Mouse (Mus musculus) neural tube, embryonic 14.5 days (tissue): ENCODE results near the gene Anxa5. TPM values are rescaled to one million over a fixed set of nuclear protein-coding genes. Genes with fewer than 3 reads are reported as not detected.

Experiments used
- ATAC-seq: fragments of 200-750 bp; cut with Nextera tagmentation; 2 replicates; pipeline ENCODE4 v1.8.0; 2017; ENCODE audit warnings: low read depth, mild to moderate bottlenecking, moderate TSS enrichment, moderate library complexity
- H3K27ac ChIP-seq: fragments of 300-500 bp; sonication (generic); 2 replicates; pipeline ENCODE4 v1.5.1; 2014; ENCODE audit warnings: low read depth, mild to moderate bottlenecking, control low read depth, low read length, moderate library complexity, mixed read lengths
- H3K27me3 ChIP-seq: fragments of 300-500 bp; sonication (generic); 2 replicates; pipeline ENCODE4 v1.6.1; 2014; ENCODE audit warnings: low read length; ENCODE audit not compliant: control insufficient read depth, insufficient read depth
- H3K36me3 ChIP-seq: fragments of 300-500 bp; sonication (generic); 2 replicates; pipeline ENCODE4 v1.6.1; 2014; ENCODE audit warnings: low read length, mixed read lengths; ENCODE audit not compliant: control insufficient read depth, insufficient read depth
- H3K4me1 ChIP-seq: fragments of 300-500 bp; sonication (generic); 2 replicates; pipeline ENCODE4 v1.6.1; 2014; ENCODE audit warnings: low read length; ENCODE audit not compliant: control insufficient read depth, insufficient read depth
- H3K4me2 ChIP-seq: fragments of 300-500 bp; sonication (generic); 2 replicates; pipeline ENCODE4 v1.6.1; 2014; ENCODE audit warnings: mild to moderate bottlenecking, low read depth, low read length, control low read depth
- H3K4me3 ChIP-seq: fragments of 300-500 bp; sonication (generic); 2 replicates; pipeline ENCODE4 v1.5.1; 2014; ENCODE audit warnings: low read depth, low read length, control low read depth, mixed read lengths
- H3K9ac ChIP-seq: fragments of 300-500 bp; sonication (generic); replicated peaks from 2 replicates; pipeline ENCODE4 v1.6.1; 2014; ENCODE audit warnings: low read depth, mild to moderate bottlenecking, control low read depth, low read length, mixed read lengths
- H3K9me3 ChIP-seq: fragments of 300-500 bp; sonication (generic); 2 replicates; pipeline ENCODE4 v1.6.1; 2016; ENCODE audit warnings: low read length; ENCODE audit not compliant: control insufficient read depth
- WGBS: fragments of 180-500 bp; shearing (Covaris S2); extraction: QIAGEN DNeasy Blood & Tissue Kit; methylation state at CpG from one replicate; pipeline ENCODE4 v1.1.7; 2014; 5-methylcytosine and 5-hydroxymethylcytosine counted together
- polyA plus RNA-seq: library from polyadenylated mRNA; unstranded; fragments of >200 nt; fragmentation: Nextera tagmentation; extraction: Ambion mirVana; gene quantifications from 2 replicates; pipeline ENCODE4 v1.2.1, GENCODE M21; 2014

Anxa5 gene
- polyA plus RNA-seq, 1 experiment from 2014 or later = 27.8 TPM

DNA sequence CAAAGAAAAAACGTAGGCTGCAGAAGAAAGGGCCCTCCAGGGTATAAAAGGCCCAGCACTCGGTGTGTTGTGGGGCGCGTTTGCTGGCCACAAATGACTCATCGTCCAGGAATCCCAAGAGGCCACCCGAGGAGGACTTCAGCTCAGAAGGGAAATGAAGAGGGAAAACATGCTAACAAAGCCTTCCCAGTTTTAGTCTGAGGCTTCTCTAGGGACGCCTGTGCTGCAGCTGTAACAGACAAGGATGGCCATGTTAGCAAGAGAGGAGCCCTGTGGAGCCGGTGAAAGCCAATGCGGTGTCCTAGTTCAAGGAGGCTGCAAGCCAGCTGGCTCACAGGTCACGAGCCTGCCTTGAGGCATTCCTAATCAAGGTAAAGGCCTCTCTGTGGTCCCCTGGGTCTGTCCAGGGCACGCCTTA, 6.1 kb upstream of the Anxa5 start:
- Histone ChIP-seq H3K4me3 (no peak overlapping the region), H3K9ac (no peak overlapping the region), H3K27me3 (no peaks in the 10 kb centered on the region), H3K27ac (peak overlapping the region; percentile 58), H3K4me1 (0 out of 2 replicates have a peak, but pooled peaks cover 5% of the 10 kb centered on the region), H3K9me3 (no peaks in the 10 kb centered on the region), H3K4me2 (no peak overlapping the region), H3K36me3 (no peaks in the 10 kb centered on the region)
- WGBS = 5% methylated on average over 11 of the region's 11 CpGs
- peak; percentile 56; the same call in 1 of the 2 replicates for ATAC-seq

DNA sequence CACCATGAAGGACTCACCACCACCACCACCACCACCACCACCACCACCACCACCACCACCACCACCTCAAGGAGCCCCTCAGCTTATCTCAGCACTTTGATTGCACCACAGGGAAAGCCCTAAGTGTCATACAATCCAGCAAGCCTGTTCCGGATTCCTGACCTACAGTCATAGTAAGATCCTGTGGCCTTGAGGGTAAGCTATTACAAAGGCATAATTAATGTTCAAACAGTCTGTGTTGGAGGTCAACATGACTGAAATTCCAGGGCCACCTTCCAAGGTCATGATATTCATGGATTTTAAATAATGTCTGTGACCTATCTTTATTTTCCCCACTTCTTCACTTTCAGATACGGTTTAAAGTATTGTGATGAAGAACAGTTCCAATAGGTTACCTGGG, 4.8 kb upstream of the Anxa5 start:
- Histone ChIP-seq H3K27ac (no peak overlapping the region), H3K9ac (no peak overlapping the region), H3K4me1 (0 out of 2 replicates have a peak, but pooled peaks cover 5% of the 10 kb centered on the region), H3K27me3 (no peaks in the 10 kb centered on the region), H3K9me3 (no peaks in the 10 kb centered on the region), H3K4me2 (no peak overlapping the region), H3K4me3 (no peak overlapping the region), H3K36me3 (no peaks in the 10 kb centered on the region)
- WGBS = 80% methylated on average over 2 of the region's 2 CpGs
- no peak for ATAC-seq

DNA sequence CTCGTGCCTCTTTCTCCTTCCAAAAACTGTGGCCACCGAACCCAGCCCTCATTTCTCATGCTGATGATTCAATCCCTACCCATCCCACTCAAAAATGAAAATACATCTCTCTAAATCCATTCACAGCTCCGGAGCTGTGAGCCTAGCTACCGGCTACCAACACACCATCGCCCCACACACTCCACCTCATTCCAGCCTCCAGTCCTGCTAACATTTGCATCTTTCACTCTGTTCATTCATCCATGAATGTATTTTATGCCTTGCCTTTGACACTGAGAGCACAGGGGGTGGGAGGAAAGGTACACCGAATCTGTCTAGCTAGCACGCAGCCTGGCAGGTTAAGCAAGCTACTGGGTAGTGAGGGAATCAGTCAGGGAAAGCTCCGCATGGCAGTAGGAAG, 3.1 kb upstream of the Anxa5 start:
- Histone ChIP-seq H3K4me2 (no peak overlapping the region), H3K36me3 (no peaks in the 10 kb centered on the region), H3K27me3 (no peaks in the 10 kb centered on the region), H3K27ac (no peak overlapping the region), H3K9ac (no peak overlapping the region), H3K4me1 (0 out of 2 replicates have a peak, but pooled peaks cover 5% of the 10 kb centered on the region), H3K9me3 (no peaks in the 10 kb centered on the region), H3K4me3 (no peak overlapping the region)
- ATAC-seq = no peak
- WGBS = 66% methylated on average over 8 of the region's 8 CpGs

GRCm38 (mm10) chr3:36476261-36477155, 814 bp upstream of the Anxa5 start:
- Histone ChIP-seq H3K4me2 (peak overlapping the region; percentile 99), H3K4me3 (peak overlapping the region; percentile 55), H3K36me3 (no peaks in the 10 kb centered on the region), H3K4me1 (no peaks in the 10 kb centered on the region), H3K27me3 (no peaks in the 10 kb centered on the region), H3K27ac (no peak overlapping the region), H3K9ac (peak overlapping the region; percentile 67), H3K9me3 (no peaks in the 10 kb centered on the region)
- ATAC-seq = peak; percentile 6; the same call in 1 of the 2 replicates
- 35% methylated on average over 20 of the region's 20 CpGs for WGBS

- Histone ChIP-seq H3K4me1 (no peaks in the 10 kb centered on the region), H3K9ac (peak overlapping the region; percentile 67), H3K36me3 (no peaks in the 10 kb centered on the region), H3K9me3 (no peaks in the 10 kb centered on the region), H3K4me3 (peak overlapping the region; percentile 55), H3K27ac (0 out of 2 replicates have a peak overlapping the region, but pooled peaks have one; percentile 22), H3K4me2 (peak overlapping the region; percentile 99), H3K27me3 (no peaks in the 10 kb centered on the region)
- ATAC-seq = no peak; the same call in 1 of the 2 replicates
- WGBS = 2% methylated on average over 24 of the region's 24 CpGs
These were observed 683 bp downstream of the Anxa5 start for GRCm38 (mm10) chr3:36474938-36475483.

- WGBS = 85% methylated on average over 5 of the region's 5 CpGs
- no peak for ATAC-seq
- H3K9me3 ChIP-seq = no peaks in the 10 kb centered on the region
- H3K4me3 ChIP-seq = peak overlapping the region; percentile 55; the same call in 1 of the 2 replicates
- H3K9ac ChIP-seq = no peak overlapping the region
- no peaks in the 10 kb centered on the region for H3K4me1 ChIP-seq
- no peaks in the 10 kb centered on the region for H3K27me3 ChIP-seq
- no peaks in the 10 kb centered on the region for H3K36me3 ChIP-seq
- H3K4me2 ChIP-seq = peak overlapping the region; percentile 99; the same call in 1 of the 2 replicates
- no peak overlapping the region for H3K27ac ChIP-seq
These were observed 1.3 kb downstream of the Anxa5 start for GRCm38 (mm10) chr3:36474421-36474820.

GRCm38 (mm10) chr3:36473222-36473621, 2.5 kb downstream of the Anxa5 start:
- H3K9ac ChIP-seq = no peak overlapping the region
- H3K27me3 ChIP-seq = no peaks in the 10 kb centered on the region
- H3K36me3 ChIP-seq = no peaks in the 10 kb centered on the region
- no peak overlapping the region for H3K4me2 ChIP-seq
- H3K27ac ChIP-seq = no peak overlapping the region
- ATAC-seq = no peak
- no peak overlapping the region for H3K4me3 ChIP-seq
- no peaks in the 10 kb centered on the region for H3K9me3 ChIP-seq
- H3K4me1 ChIP-seq = no peaks in the 10 kb centered on the region
- WGBS = 95% methylated on average over 5 of the region's 5 CpGs

- WGBS = 80% methylated on average over 4 of the region's 4 CpGs
- Histone ChIP-seq H3K9me3 (no peaks in the 10 kb centered on the region), H3K4me3 (no peak overlapping the region), H3K27ac (no peak overlapping the region), H3K36me3 (no peaks in the 10 kb centered on the region), H3K9ac (no peak overlapping the region), H3K4me1 (no peaks in the 10 kb centered on the region), H3K4me2 (no peak overlapping the region), H3K27me3 (no peaks in the 10 kb centered on the region)
- ATAC-seq = no peak
These were observed 3.8 kb downstream of the Anxa5 start for GRCm38 (mm10) chr3:36471856-36472255.

- no peaks in the 10 kb centered on the region for H3K27me3 ChIP-seq
- no peak overlapping the region for H3K4me2 ChIP-seq
- ATAC-seq = no peak
- no peak overlapping the region for H3K9ac ChIP-seq
- H3K4me1 ChIP-seq = no peaks in the 10 kb centered on the region
- 58% methylated on average over 2 of the region's 2 CpGs for WGBS
- H3K27ac ChIP-seq = no peak overlapping the region
- no peak overlapping the region for H3K4me3 ChIP-seq
- no peaks in the 10 kb centered on the region for H3K9me3 ChIP-seq
- H3K36me3 ChIP-seq = no peaks in the 10 kb centered on the region
These were observed 6.8 kb downstream of the Anxa5 start for GRCm38 (mm10) chr3:36468871-36469270.
